Mouse (Mus musculus) hindbrain, embryonic 14.5 days (tissue): ENCODE results near the gene Kcnc3. TPM values are rescaled to one million over a fixed set of nuclear protein-coding genes. Genes with fewer than 3 reads are reported as not detected.

ENCODE experiments used
- ATAC-seq: fragments of 200-750 bp; cut with Nextera tagmentation; 2 replicates; pipeline ENCODE4 v1.8.0; 2017; ENCODE audit warnings: moderate number of reproducible peaks, mild to moderate bottlenecking, moderate TSS enrichment, moderate library complexity; ENCODE audit not compliant: low FRiP score
- DNase-seq: peaks from one replicate; pipeline ENCODE4 v3.0.0-alpha.2; 2015; ENCODE audit warnings: low spot score
- H3K27ac ChIP-seq: fragments of 300-500 bp; sonication (generic); 2 replicates; pipeline ENCODE4 v1.5.1; 2014; ENCODE audit warnings: mild to moderate bottlenecking, moderate library complexity
- H3K27me3 ChIP-seq: fragments of 300-500 bp; sonication (generic); 2 replicates; pipeline ENCODE4 v1.6.1; 2014; ENCODE audit warnings: mild to moderate bottlenecking, low read length, mixed read lengths; ENCODE audit not compliant: control insufficient read depth, insufficient read depth
- H3K36me3 ChIP-seq: fragments of 300-500 bp; sonication (generic); replicated peaks from 2 replicates; pipeline ENCODE4 v1.6.1; 2014; ENCODE audit not compliant: control insufficient read depth, insufficient read depth
- H3K4me1 ChIP-seq: fragments of 300-500 bp; sonication (generic); replicated peaks from 2 replicates; pipeline ENCODE4 v1.6.1; 2014; ENCODE audit warnings: antibody characterized with exemption, low read length, mixed read lengths; ENCODE audit not compliant: control insufficient read depth, insufficient read depth
- H3K4me2 ChIP-seq: fragments of 300-500 bp; sonication (generic); replicated peaks from 2 replicates; pipeline ENCODE4 v1.6.1; 2014; ENCODE audit warnings: mild to moderate bottlenecking, moderate library complexity
- H3K4me3 ChIP-seq: fragments of 300-500 bp; sonication (generic); replicated peaks from 2 replicates; pipeline ENCODE4 v1.5.1; 2014; ENCODE audit warnings: mild to moderate bottlenecking, low read length
- H3K9ac ChIP-seq: fragments of 300-500 bp; sonication (generic); 2 replicates; pipeline ENCODE4 v1.6.1; 2014
- H3K9me3 ChIP-seq: fragments of 300-500 bp; sonication (generic); 2 replicates; pipeline ENCODE4 v1.6.1; 2016; ENCODE audit warnings: low read length; ENCODE audit not compliant: control insufficient read depth
- WGBS: fragments of 180-500 bp; shearing (Covaris S2); extraction: QIAGEN DNeasy Blood & Tissue Kit; methylation state at CpG from one replicate; pipeline ENCODE4 v1.1.7; 2014; 5-methylcytosine and 5-hydroxymethylcytosine counted together
- polyA plus RNA-seq: library from polyadenylated mRNA; unstranded; fragments of >200 nt; fragmentation: Nextera tagmentation; extraction: Ambion mirVana; gene quantifications from 2 replicates; pipeline ENCODE4 v1.2.1, GENCODE M21; 2014

Gene Kcnc3
- polyA plus RNA-seq, 1 experiment from 2014 or later: 8.6 TPM

DNA sequence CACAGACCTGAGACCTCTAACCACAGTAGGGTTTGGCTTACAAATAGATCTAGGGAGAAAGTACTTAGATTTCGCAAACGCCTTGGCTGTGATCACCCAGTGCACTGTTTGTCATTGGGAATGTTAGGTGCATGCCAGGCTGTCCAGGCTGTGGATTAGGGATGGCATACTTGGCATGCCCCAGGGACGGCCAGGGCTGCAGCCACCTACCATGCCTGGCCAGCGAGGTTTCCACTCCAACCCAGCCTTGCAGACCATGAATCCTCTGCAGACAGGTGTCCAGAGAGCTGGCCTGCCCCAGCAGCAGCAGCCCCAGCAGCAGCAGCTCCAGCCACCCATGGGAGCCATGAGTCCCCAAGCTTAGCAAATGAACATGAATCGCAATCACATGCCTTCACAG is 54.8 kb downstream of the Kcnc3 start:
- H3K27me3 ChIP-seq: peaks cover 36% of the 10 kb centered on the region
- ATAC-seq (no peak), DNase-seq (no peak)

DNA sequence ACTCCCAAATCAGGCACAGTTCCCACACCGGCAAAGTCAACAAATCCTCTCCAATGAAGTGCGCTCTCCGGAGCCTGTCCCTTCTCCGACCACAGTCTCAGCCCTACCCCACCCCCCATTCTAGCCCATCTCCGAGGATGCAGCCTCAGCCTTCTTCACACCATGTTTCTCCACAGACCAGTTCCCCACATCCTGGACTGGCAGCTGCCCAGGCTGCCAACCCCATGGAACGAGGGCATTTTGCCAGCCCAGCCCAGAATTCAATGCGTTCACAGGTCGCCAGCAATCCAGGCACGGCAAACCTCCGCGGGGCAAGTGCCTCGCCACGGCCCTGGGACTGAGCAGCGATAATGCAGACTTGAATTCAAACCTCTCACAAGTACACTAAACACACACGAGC is 55.5 kb downstream of the Kcnc3 start:
- DNase-seq: peak; percentile 47
- Histone ChIP-seq H3K36me3 (no peaks in the 10 kb centered on the region), H3K4me2 (peak overlapping the region; percentile 18; the same call in 1 of the 2 replicates), H3K9ac (no peak overlapping the region), H3K4me3 (no peak overlapping the region), H3K27me3 (peaks cover 29% of the 10 kb centered on the region), H3K9me3 (no peaks in the 10 kb centered on the region), H3K4me1 (peaks cover 6% of the 10 kb centered on the region; the same call in 1 of the 2 replicates), H3K27ac (no peak overlapping the region)
- ATAC-seq: no peak
- 25% methylated on average over 15 of the region's 15 CpGs for WGBS

More for the DNA sequence above, 54.8 kb downstream of the Kcnc3 start:
- Histone ChIP-seq H3K36me3 (no peaks in the 10 kb centered on the region), H3K9me3 (no peaks in the 10 kb centered on the region), H3K27ac (no peak overlapping the region), H3K4me3 (no peak overlapping the region), H3K4me1 (peaks cover 6% of the 10 kb centered on the region; the same call in 1 of the 2 replicates), H3K9ac (no peak overlapping the region), H3K4me2 (no peak overlapping the region)
- 80% methylated on average over 5 of the region's 5 CpGs for WGBS

- no peak overlapping the region for H3K4me3 ChIP-seq
- no peaks in the 10 kb centered on the region for H3K36me3 ChIP-seq
- no peaks in the 10 kb centered on the region for H3K9me3 ChIP-seq
- peaks cover 17% of the 10 kb centered on the region for H3K27me3 ChIP-seq
- no peak for ATAC-seq
- peak; percentile 80 for DNase-seq
- H3K27ac ChIP-seq: no peak overlapping the region
- H3K9ac ChIP-seq: no peak overlapping the region
- WGBS: 49% methylated on average over 7 of the region's 7 CpGs
- H3K4me1 ChIP-seq: peaks cover 6% of the 10 kb centered on the region; the same call in 1 of the 2 replicates
- no peak overlapping the region for H3K4me2 ChIP-seq
These were observed 56.7 kb downstream of the Kcnc3 start for GRCm38 (mm10) chr7:44647042-44647724.

DNA sequence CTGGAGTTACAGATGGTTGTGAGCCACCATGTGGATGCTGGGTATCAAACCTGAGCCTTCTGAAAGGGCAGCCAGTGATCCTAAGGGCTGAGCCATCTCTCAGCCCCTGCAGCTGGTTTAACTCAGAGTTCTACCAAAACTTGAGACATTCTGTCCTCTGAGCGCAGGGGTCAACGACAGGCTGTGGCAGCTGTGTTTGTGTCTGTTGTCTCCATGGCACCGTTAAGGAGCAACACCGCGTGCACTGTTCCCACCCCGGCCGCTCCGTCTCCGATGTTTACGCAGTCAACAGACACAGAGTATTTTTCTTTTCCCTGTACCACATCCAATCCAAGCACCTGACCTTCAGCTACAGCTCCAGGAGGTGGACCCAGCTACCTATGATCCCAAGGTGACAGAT is 57.3 kb downstream of the Kcnc3 start:
- Histone ChIP-seq H3K27ac (no peak overlapping the region), H3K9ac (no peak overlapping the region), H3K4me3 (no peak overlapping the region), H3K4me2 (no peak overlapping the region), H3K4me1 (peaks cover 6% of the 10 kb centered on the region; the same call in 1 of the 2 replicates), H3K9me3 (no peaks in the 10 kb centered on the region), H3K36me3 (no peaks in the 10 kb centered on the region), H3K27me3 (peaks cover 16% of the 10 kb centered on the region)
- 75% methylated on average over 10 of the region's 10 CpGs for WGBS
- ATAC-seq (no peak), DNase-seq (no peak)

DNA sequence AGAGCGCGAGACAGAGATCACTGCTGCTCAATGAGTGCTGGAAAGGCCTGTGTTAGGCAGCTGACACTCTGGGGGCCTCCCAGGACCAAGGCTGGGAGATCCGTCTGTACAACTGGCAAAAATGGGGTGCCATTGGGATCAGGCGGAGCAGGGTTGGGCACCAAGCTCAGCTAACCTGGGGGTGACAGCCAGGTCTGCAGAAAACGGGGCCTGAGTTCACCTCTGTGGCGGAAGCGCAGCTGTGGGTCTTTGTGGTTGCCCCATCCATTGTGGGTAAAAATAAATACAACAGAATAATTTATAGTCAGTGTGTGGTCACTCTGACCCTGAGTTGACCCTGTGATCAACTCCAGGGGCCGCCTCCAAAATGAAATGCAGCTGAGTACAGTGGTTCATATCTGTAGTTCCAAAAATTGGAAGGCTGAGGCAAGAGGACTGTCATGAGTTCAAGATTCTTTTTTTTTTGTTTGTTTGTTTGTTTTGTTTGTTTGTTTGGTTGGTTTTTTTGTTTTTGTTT is 58.7 kb downstream of the Kcnc3 start:
- DNase-seq: no peak
- peaks cover 15% of the 10 kb centered on the region for H3K27me3 ChIP-seq
- ATAC-seq: no peak
- peaks cover 6% of the 10 kb centered on the region; the same call in 1 of the 2 replicates for H3K4me1 ChIP-seq
- no peaks in the 10 kb centered on the region for H3K36me3 ChIP-seq
- 74% methylated on average over 8 of the region's 8 CpGs for WGBS
- H3K9ac ChIP-seq: no peak overlapping the region
- no peak overlapping the region for H3K27ac ChIP-seq
- H3K9me3 ChIP-seq: no peaks in the 10 kb centered on the region
- H3K4me2 ChIP-seq: no peak overlapping the region
- no peak overlapping the region for H3K4me3 ChIP-seq

GRCm38 (mm10) chr7:44649990-44650389 is 59.5 kb downstream of the Kcnc3 start:
- no peak overlapping the region for H3K4me2 ChIP-seq
- WGBS: 13% methylated on average over 4 of the region's 4 CpGs
- peak; percentile 81 for DNase-seq
- peaks cover 7% of the 10 kb centered on the region for H3K27me3 ChIP-seq
- no peak overlapping the region for H3K4me3 ChIP-seq
- no peak overlapping the region for H3K27ac ChIP-seq
- H3K9ac ChIP-seq: no peak overlapping the region
- ATAC-seq: peak; percentile 70
- no peaks in the 10 kb centered on the region for H3K9me3 ChIP-seq
- H3K4me1 ChIP-seq: peaks cover 6% of the 10 kb centered on the region; the same call in 1 of the 2 replicates
- no peaks in the 10 kb centered on the region for H3K36me3 ChIP-seq

DNA sequence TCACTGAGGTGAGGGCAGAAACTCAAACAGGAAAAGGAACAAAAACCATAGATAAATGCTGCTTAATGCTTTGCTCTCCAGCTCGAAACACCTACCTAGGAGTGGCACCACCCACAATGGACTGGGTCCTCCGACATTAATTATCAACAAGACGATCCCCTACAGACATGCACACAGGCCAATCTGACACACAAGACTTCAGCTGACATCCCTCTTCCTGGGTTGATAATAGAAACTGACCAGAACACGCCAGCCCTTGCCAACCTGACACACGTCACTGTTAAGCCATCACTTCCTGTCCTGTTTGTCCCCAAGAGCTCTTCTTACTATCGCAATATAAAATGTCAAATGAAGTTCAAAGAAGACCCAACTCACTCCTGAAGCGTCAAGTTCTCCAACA is 61.0 kb downstream of the Kcnc3 start:
- H3K4me2 ChIP-seq: no peak overlapping the region
- H3K9ac ChIP-seq: no peak overlapping the region
- H3K27me3 ChIP-seq: no peaks in the 10 kb centered on the region; the same call in 1 of the 2 replicates
- DNase-seq (no peak), ATAC-seq (no peak)
- H3K27ac ChIP-seq: no peak overlapping the region
- 84% methylated on average over 7 of the region's 7 CpGs for WGBS
- no peak overlapping the region for H3K4me3 ChIP-seq
- no peaks in the 10 kb centered on the region for H3K9me3 ChIP-seq
- no peaks in the 10 kb centered on the region for H3K4me1 ChIP-seq
- no peaks in the 10 kb centered on the region for H3K36me3 ChIP-seq

- Histone ChIP-seq H3K27ac (no peak overlapping the region), H3K9ac (no peak overlapping the region), H3K4me2 (no peak overlapping the region), H3K4me1 (no peaks in the 10 kb centered on the region), H3K27me3 (no peaks in the 10 kb centered on the region), H3K36me3 (no peaks in the 10 kb centered on the region), H3K9me3 (no peaks in the 10 kb centered on the region), H3K4me3 (no peak overlapping the region)
- ATAC-seq (no peak), DNase-seq (no peak)
- WGBS: 52% methylated on average over 8 of the region's 8 CpGs
These were observed 63.3 kb downstream of the Kcnc3 start for GRCm38 (mm10) chr7:44653773-44654172.
